Mouse (Mus musculus) naive thymus-derived CD4-positive, alpha-beta T cell, adult 2 months (primary cell): ENCODE measurements around the gene Smco4.
"Not testable (repeated sequence)": the region's sequence is repeated elsewhere in the genome, so short reads cannot be mapped to it uniquely, and the experiment has no call there.

ENCODE experiments used
- DNase-seq: peaks from one replicate; pipeline ENCODE4 v3.0.0-alpha.2; 2011; ENCODE audit warnings: low read depth

Smco4 gene

GRCm38 (mm10) chr9:15493235-15493924 is at the start of gene Smco4:
TSS of gene Smco4 (plus strand) at chr9:15493432.
- peak; percentile 80 for DNase-seq

- DNase-seq = no peak
These were observed 45.8 kb upstream of the Smco4 start for GRCm38 (mm10) chr9:15447397-15447796.

- DNase-seq = no peak
These were observed 42.3 kb upstream of the Smco4 start for GRCm38 (mm10) chr9:15450921-15451320.

- DNase-seq = no peak
These were observed 21.0 kb upstream of the Smco4 start for GRCm38 (mm10) chr9:15472256-15472655.

- no peak for DNase-seq
These were observed 20.0 kb upstream of the Smco4 start for GRCm38 (mm10) chr9:15473206-15473605.

- DNase-seq = no peak
These were observed 15.7 kb upstream of the Smco4 start for GRCm38 (mm10) chr9:15477556-15477955.

GRCm38 (mm10) chr9:15487682-15488424 is 5.4 kb upstream of the Smco4 start:
- DNase-seq = no peak

GRCm38 (mm10) chr9:15489293-15489692 is 3.9 kb upstream of the Smco4 start:
- no peak for DNase-seq

- DNase-seq = no peak
These were observed 2.7 kb upstream of the Smco4 start for GRCm38 (mm10) chr9:15490331-15491100.

GRCm38 (mm10) chr9:15491686-15492085 is 1.5 kb upstream of the Smco4 start:
- DNase-seq = no peak

GRCm38 (mm10) chr9:15492401-15492800 is 831 bp upstream of the Smco4 start:
- DNase-seq = no peak

- DNase-seq = peak; percentile 58
These were observed 810 bp downstream of the Smco4 start for GRCm38 (mm10) chr9:15493925-15494558.

GRCm38 (mm10) chr9:15495281-15495680 is 2.0 kb downstream of the Smco4 start:
- not testable (repeated sequence) for DNase-seq

- DNase-seq = no peak
These were observed 2.8 kb downstream of the Smco4 start for GRCm38 (mm10) chr9:15495921-15496577.

- DNase-seq = no peak
These were observed 6.8 kb downstream of the Smco4 start for GRCm38 (mm10) chr9:15500025-15500424.

GRCm38 (mm10) chr9:15501319-15502256 is 8.4 kb downstream of the Smco4 start:
- no peak for DNase-seq

GRCm38 (mm10) chr9:15502476-15502875 is 9.2 kb downstream of the Smco4 start:
- DNase-seq = no peak

- DNase-seq = no peak
These were observed 10.1 kb downstream of the Smco4 start for GRCm38 (mm10) chr9:15503307-15503706.

- no peak for DNase-seq
These were observed 10.6 kb downstream of the Smco4 start for GRCm38 (mm10) chr9:15503827-15504226.

GRCm38 (mm10) chr9:15505288-15505687 is 12.1 kb downstream of the Smco4 start:
- no peak for DNase-seq

- no peak for DNase-seq
These were observed 13.6 kb downstream of the Smco4 start for GRCm38 (mm10) chr9:15506863-15507262.
